Comparison of ENCODE assay signal across 11 mouse cellular contexts in the genomic region with DNA sequence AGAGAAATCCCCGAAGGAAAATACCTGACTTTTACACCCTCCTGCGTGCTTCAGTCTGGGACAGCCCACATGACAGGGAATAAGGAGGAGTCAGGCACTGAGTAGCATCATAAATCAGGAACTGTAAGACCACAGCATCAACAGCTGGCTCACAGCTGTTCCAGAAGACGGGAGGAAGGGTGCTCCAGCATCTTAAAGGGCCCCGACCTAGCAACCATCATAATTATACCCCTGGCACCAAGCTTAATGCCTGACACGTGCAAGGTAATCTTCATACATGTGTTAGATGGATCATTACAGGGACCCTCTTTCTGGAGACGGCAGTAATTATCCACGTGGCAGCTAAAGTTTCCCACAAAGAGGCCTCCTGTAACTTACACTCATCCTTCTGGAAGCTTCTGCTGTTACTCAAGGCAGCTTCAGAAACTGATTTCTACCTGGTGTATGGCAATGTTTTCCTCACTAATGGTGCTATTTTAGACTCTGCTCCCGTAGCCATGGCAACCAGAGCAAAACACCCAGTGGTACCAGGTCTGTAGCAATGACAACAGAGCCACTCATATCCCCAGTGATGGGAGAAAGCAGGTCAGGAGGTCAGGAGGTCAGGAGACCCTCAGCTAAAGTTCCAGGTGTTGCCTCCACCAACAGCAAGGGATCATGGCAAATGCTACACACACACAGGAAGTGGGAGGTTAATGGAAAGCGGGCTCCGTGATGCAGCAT.
DNase-seq lines count a peak whose midpoint lies in the region; ATAC-seq and TF ChIP-seq lines count a peak whose summit lies in the region.
"Had no signal": no experiment of that assay in that cellular context is flagged by ENCODE, and none has a peak within 500 bp of the region (broad histone marks: within the 10 kb centered on the region; RNA-seq: fewer than 3 reads in every experiment).

No protein-coding gene starts in this region.

- 80% methylated on average over 10 of the region's 10 CpGs for WGBS in cerebellum, adult 2 months

- H3K4me3 ChIP-seq in C2C12 (ENCODE audit: insufficient read depth, poor library complexity, severe bottlenecking), result no peak overlapping the region
- no peak overlapping the region for H3K4me3 ChIP-seq in cerebellum, adult 2 months (replicated peaks; ENCODE audit: insufficient read depth, low read depth, low read length)
- H3K4me3 ChIP-seq: liver, embryonic 12.5 days had no signal

- no peak for TF ChIP-seq POLR2A in cerebellum, adult 2 months (IDR thresholded peaks at IDR 0.05; ENCODE audit: borderline replicate concordance, insufficient read depth, low read length)

- no peaks in the 10 kb centered on the region for H3K36me3 ChIP-seq in C2C12 (ENCODE audit: control insufficient read depth, insufficient read depth)
- H3K36me3 ChIP-seq: liver, embryonic 12.5 days had no signal

- H3K27ac ChIP-seq in cerebellum, adult 2 months (ENCODE audit: insufficient read depth, low read length), result no peak overlapping the region
- H3K27ac ChIP-seq: liver, embryonic 12.5 days had no signal

- no peaks in the 10 kb centered on the region for H3K79me2 ChIP-seq in C2C12 (ENCODE audit: control insufficient read depth, insufficient read depth)

- H3K27me3 ChIP-seq in C2C12 (ENCODE audit: control insufficient read depth, insufficient read depth, insufficient read length), result no peaks in the 10 kb centered on the region
- H3K27me3 ChIP-seq in cerebellum, adult 2 months (ENCODE audit: control insufficient read depth, insufficient read depth, low read length), result no peaks in the 10 kb centered on the region
- H3K27me3 ChIP-seq: liver, embryonic 12.5 days had no signal

- peak; percentile 71 for DNase-seq in embryo, embryonic 10 days (ENCODE audit: low spot score)
- DNase-seq in hindlimb bud, embryonic 11.5 days (ENCODE audit: extremely low spot score, low read depth, low spot score), result peak; percentile 44
- DNase-seq in lung, postnatal 4 days, result peak; percentile 47 to 63
- DNase-seq in adrenal gland, postnatal 25 days, result no peak
- no peak for DNase-seq in left cerebral cortex, adult 11 months (ENCODE audit: low spot score)
- DNase-seq in cerebellum, adult 2 months, result no peak
- DNase-seq: gastrocnemius, postnatal 36 days; right cerebral cortex, postnatal 25 days had no signal

- no peak for ATAC-seq in granulocyte monocyte progenitor cell, adult 5-6 weeks (replicated peaks; ENCODE audit: poor library complexity, severe bottlenecking)
- ATAC-seq: liver, embryonic 12.5 days had no signal

- no peaks in the 10 kb centered on the region for H3K79me3 ChIP-seq in C2C12 (ENCODE audit: low read depth)

- no peak for TF ChIP-seq CTCF in C2C12 (IDR thresholded peaks at IDR 0.05; ENCODE audit: control insufficient read depth, insufficient read depth, insufficient read length)
- no peak for TF ChIP-seq CTCF in cerebellum, adult 2 months (IDR thresholded peaks at IDR 0.05; ENCODE audit: borderline replicate concordance, insufficient read depth, low read depth, low read length)

- H3K4me1 ChIP-seq in cerebellum, adult 2 months (ENCODE audit: control insufficient read depth, insufficient read depth, low read length), result no peaks in the 10 kb centered on the region

- no peak overlapping the region for H3ac ChIP-seq in C2C12 (ENCODE audit: control insufficient read depth, insufficient read length, low read depth)

TF ChIP-seq in C2C12, 6 proteins besides CTCF, POLR2A, EP300 and RAD21:
- TF ChIP-seq FOSL1 (IDR thresholded peaks at IDR 0.05; ENCODE audit: insufficient read depth, low read length, poor library complexity, severe bottlenecking) (no peak), MYOD1 (IDR thresholded peaks at IDR 0.05; ENCODE audit: control insufficient read depth, insufficient read length, low read depth) (peak; percentile 39), USF1 (IDR thresholded peaks at IDR 0.05; ENCODE audit: low read depth) (no peak), MYOG (IDR thresholded peaks at IDR 0.05; ENCODE audit: control insufficient read depth, extremely low read depth, insufficient read length) (no peak), MAX (IDR thresholded peaks at IDR 0.05) (no peak), CEBPB (IDR thresholded peaks at IDR 0.05; ENCODE audit: low read depth) (no peak)
TF ChIP-seq in C2C12: peak in this region for 1.

Comparison
In these comparisons a context has a peak if more than half of its experiments do, and no peak if none do; other contexts are left out.
1. DNase-seq: peak in embryo, embryonic 10 days (single experiment), hindlimb bud, embryonic 11.5 days (single experiment) and lung, postnatal 4 days (2 of 2); none in adrenal gland, postnatal 25 days (single experiment), left cerebral cortex, adult 11 months (single experiment) and cerebellum, adult 2 months (0 of 2).